Mouse (Mus musculus): ENCODE results near the gene Lrrc3.

DNA sequence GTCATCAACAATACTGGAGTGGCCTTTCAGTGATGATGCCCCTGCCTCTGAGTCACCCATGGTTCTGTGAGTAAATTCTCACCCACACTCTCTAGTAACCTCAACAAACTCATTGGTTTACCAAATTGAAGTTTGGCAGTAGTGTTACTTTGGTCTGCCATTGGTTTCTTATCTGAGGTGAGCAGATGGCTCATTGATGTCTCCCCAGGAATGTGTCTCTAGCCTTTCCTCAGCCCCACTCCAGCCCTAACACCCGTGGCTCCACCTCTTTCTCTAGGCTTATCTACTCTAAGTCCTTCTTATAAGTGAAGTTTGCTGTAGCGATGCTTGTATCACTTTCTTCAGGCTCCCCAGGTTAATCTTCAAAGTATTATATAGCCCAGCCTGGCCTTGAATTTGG lies 37.3 kb upstream of the Lrrc3 start:
- TF ChIP-seq CTCF (IDR thresholded peaks at IDR 0.05; ENCODE audit: control insufficient read depth, insufficient read depth, insufficient read length), result no peak
- TF ChIP-seq MAX (IDR thresholded peaks at IDR 0.05), result no peak
- TF ChIP-seq USF1 (IDR thresholded peaks at IDR 0.05; ENCODE audit: low read depth), result no peak
- TF ChIP-seq MYOG (IDR thresholded peaks at IDR 0.05; ENCODE audit: control insufficient read depth, extremely low read depth, insufficient read length), result no peak
- no peak for TF ChIP-seq MYOD1 (IDR thresholded peaks at IDR 0.05; ENCODE audit: control insufficient read depth, insufficient read length, low read depth)

Data from C2C12 (cell line).